Mouse (Mus musculus) embryo, embryonic 11 days (tissue): Measurements from ENCODE around the gene Prdm5.

Source experiments
- DNase-seq: peaks from one replicate; pipeline ENCODE4 v3.0.0-alpha.2; 2015

Gene Prdm5

DNA sequence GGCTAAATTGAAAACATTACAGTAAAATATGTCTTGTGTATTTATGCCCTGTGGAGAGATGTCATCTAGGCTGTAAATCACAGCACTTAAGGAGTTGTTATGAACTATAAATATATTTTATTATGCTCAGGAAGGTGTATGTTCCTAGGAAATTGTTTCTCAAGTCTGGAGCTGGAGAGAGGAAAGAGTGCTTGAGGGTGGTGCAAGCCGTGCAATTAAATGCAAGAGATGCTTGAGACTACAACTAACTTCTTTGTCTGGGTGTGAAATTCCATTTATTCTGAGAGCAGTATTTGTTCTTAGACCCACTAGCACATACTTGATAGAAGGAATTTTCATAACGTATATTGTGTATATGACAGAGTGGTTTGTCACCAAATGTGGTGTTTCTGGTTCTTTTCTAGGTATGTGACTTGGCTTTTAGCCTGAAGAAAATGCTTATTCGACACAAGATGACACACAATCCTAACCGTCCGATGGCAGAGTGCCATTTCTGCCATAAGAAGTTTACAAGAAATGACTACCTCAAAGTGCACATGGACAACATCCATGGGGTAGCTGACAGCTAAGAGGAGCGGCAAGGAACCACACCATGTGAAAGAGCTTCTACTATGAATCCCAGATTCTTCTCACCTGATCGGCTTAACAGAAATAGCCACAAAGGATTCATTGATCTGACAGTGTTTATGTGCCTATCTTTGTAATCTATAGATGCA is 156.9 kb downstream of the Prdm5 start:
- no peak for DNase-seq

- DNase-seq, result no peak
Measured at GRCm38 (mm10) chr6:65950492-65950891, 171.7 kb downstream of the Prdm5 start.

GRCm38 (mm10) chr6:65952309-65952708 is 173.5 kb downstream of the Prdm5 start, which contains the start of gene 4930544G11Rik:
4930544G11Rik (plus strand) TSS chr6:65952609.
- no peak for DNase-seq

GRCm38 (mm10) chr6:65969386-65970111 is 190.8 kb downstream of the Prdm5 start:
- peak; percentile 41 for DNase-seq

DNA sequence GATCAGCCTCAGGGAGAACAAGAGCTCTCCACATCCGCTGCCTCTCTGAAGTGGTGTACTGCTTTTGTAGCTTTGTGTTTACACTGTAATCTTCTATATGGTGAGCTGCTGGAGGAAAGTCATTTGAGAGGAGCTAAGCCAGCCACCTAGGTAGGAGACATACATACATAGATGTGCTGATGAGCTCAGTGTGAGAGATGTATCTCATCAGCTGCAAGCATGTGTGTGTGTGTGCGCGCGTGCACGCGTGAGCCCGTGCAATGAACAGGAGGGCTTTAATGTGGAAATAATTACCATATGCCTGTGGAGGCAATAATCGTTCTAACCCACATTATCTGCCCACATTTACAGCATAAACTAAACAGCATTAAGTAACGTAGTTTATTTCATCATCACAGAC is 191.6 kb downstream of the Prdm5 start:
- DNase-seq, result no peak
